Mouse (Mus musculus) lung, postnatal 0 days (tissue): ENCODE results near the gene Cmtm6. TPM values are rescaled to one million over a fixed set of nuclear protein-coding genes. Genes with fewer than 3 reads are reported as not detected.

Source experiments
- ATAC-seq: fragments of 200-750 bp; cut with Nextera tagmentation; 2 replicates; pipeline ENCODE4 v1.8.0; 2017; ENCODE audit warnings: moderate library complexity
- DNase-seq: peaks from one replicate; pipeline ENCODE4 v3.0.0-alpha.2; 2016; ENCODE audit warnings: low spot score
- H3K27ac ChIP-seq: fragments of 300-500 bp; sonication (generic); 2 replicates; pipeline ENCODE4 v1.5.1; 2014; ENCODE audit warnings: antibody characterized with exemption, mild to moderate bottlenecking, low read length, mixed read lengths
- H3K27me3 ChIP-seq: fragments of 300-500 bp; sonication (generic); replicated peaks from 2 replicates; pipeline ENCODE4 v1.6.1; 2014; ENCODE audit warnings: low read length, mixed read lengths; ENCODE audit not compliant: insufficient read depth
- H3K36me3 ChIP-seq: fragments of 300-500 bp; sonication (generic); 2 replicates; pipeline ENCODE4 v1.6.1; 2014; ENCODE audit warnings: low read length, mixed read lengths; ENCODE audit not compliant: insufficient read depth
- H3K4me1 ChIP-seq: fragments of 300-500 bp; sonication (generic); 2 replicates; pipeline ENCODE4 v1.6.1; 2014; ENCODE audit warnings: antibody characterized with exemption, low read depth, low read length, mixed read lengths; ENCODE audit not compliant: insufficient read depth
- H3K4me2 ChIP-seq: fragments of 300-500 bp; sonication (generic); replicated peaks from 2 replicates; pipeline ENCODE4 v1.6.1; 2014; ENCODE audit warnings: low read depth, mild to moderate bottlenecking, low read length, moderate library complexity, mixed read lengths
- H3K4me3 ChIP-seq: fragments of 300-500 bp; sonication (generic); 2 replicates; pipeline ENCODE4 v1.5.1; 2014; ENCODE audit warnings: low read depth, low read length
- H3K9ac ChIP-seq: fragments of 300-500 bp; sonication (generic); replicated peaks from 2 replicates; pipeline ENCODE4 v1.6.1; 2014; ENCODE audit warnings: low read depth, mild to moderate bottlenecking
- H3K9me3 ChIP-seq: fragments of 300-500 bp; sonication (generic); 2 replicates; pipeline ENCODE4 v1.6.1; 2016; ENCODE audit warnings: low read length, mixed read lengths
- CTCF ChIP-seq: IDR thresholded peaks from 2 replicates; pipeline ENCODE4 v1.5.1; 2016; ENCODE audit warnings: antibody characterized with exemption, mild to moderate bottlenecking
- EP300 ChIP-seq: IDR thresholded peaks from 2 replicates; pipeline ENCODE4 v1.6.1; 2016; ENCODE audit warnings: antibody characterized with exemption, mild to moderate bottlenecking, control low read depth
- WGBS: fragments of 180-500 bp; shearing (Covaris S2); extraction: QIAGEN DNeasy Blood & Tissue Kit; methylation state at CpG from one replicate; pipeline ENCODE4 v1.1.7; 2014; 5-methylcytosine and 5-hydroxymethylcytosine counted together
- polyA plus RNA-seq: library from polyadenylated mRNA; unstranded; fragments of >200 nt; fragmentation: Nextera tagmentation; extraction: Ambion mirVana; gene quantifications from 2 replicates; pipeline ENCODE4 v1.2.1, GENCODE M21; 2015

Cmtm6 gene
- polyA plus RNA-seq, 1 experiment from 2014 or later: 85.5 TPM

DNA sequence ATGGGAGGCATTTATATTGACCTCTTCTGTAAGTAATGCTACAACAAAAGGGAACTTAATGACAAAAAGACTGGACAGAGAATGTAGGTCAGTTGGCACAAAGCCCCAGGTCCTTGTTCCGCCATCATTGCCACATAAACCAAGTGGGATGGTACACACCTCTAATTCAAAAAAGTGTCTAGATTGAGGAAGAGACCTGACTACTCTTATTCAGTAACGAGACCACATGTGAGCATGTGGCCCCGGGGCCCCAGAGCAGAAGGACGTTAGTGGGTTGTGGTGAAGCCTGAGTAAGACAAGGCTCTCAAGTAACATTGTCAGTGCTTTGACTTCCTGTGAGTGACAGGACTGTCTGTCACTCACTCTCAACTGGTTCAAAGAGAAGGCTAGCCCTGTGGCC lies 39.3 kb downstream of the Cmtm6 start:
- whole genome bisulfite sequencing: 84% methylated on average over 4 of the region's 4 CpGs
- no peak overlapping the region for H3K4me3 ChIP-seq
- H3K27ac ChIP-seq: no peak overlapping the region
- ATAC-seq: 0 out of 2 replicates have a peak, but pooled peaks have one; percentile 27
- H3K4me2 ChIP-seq: no peak overlapping the region
- no peaks in the 10 kb centered on the region for H3K27me3 ChIP-seq
- no peaks in the 10 kb centered on the region for H3K36me3 ChIP-seq
- H3K9ac ChIP-seq: no peak overlapping the region
- no peaks in the 10 kb centered on the region for H3K9me3 ChIP-seq
- TF ChIP-seq CTCF (no peak), EP300 (no peak)
- peak; percentile 39 for DNase-seq
- H3K4me1 ChIP-seq: peaks cover 3% of the 10 kb centered on the region; the same call in 1 of the 2 replicates

- no peak for ATAC-seq
- no peak for DNase-seq
- no peak overlapping the region for H3K27ac ChIP-seq
- no peak overlapping the region for H3K9ac ChIP-seq
- no peaks in the 10 kb centered on the region for H3K9me3 ChIP-seq
- H3K27me3 ChIP-seq: no peaks in the 10 kb centered on the region
- H3K36me3 ChIP-seq: no peaks in the 10 kb centered on the region
- peaks cover 7% of the 10 kb centered on the region; the same call in 1 of the 2 replicates for H3K4me1 ChIP-seq
- no peak overlapping the region for H3K4me3 ChIP-seq
- TF ChIP-seq CTCF (no peak), EP300 (no peak)
- H3K4me2 ChIP-seq: no peak overlapping the region
- WGBS: 88% methylated on average over 7 of the region's 7 CpGs
Measured at GRCm38 (mm10) chr9:114771565-114771964, 40.6 kb downstream of the Cmtm6 start.

GRCm38 (mm10) chr9:114774629-114775028 lies 43.7 kb downstream of the Cmtm6 start:
- H3K27ac ChIP-seq: no peak overlapping the region
- no peak for TF ChIP-seq EP300
- TF ChIP-seq CTCF: no peak

DNA sequence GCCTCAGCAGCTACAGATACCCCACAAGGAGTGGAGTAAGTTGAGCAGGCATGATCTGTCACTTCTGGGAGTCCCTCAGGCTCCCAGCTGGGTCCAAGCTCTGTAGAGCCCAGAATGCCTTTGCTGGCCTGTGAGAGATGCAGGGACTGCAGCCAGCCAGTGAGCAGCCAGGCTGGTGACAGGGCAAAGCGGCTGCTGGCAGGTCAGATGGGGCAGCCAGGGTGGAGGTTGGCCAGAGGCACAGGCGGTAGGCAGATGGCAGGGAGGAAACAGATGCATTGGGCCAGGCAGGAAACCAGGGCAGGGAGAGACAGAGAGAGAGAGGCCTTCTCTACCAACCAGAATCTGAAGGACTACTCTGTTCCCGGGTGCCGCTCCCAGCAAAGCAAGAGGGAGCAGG lies 44.4 kb downstream of the Cmtm6 start:
- no peak overlapping the region for H3K9ac ChIP-seq

More at GRCm38 (mm10) chr9:114774629-114775028, 43.7 kb downstream of the Cmtm6 start:
- no peak for DNase-seq
- WGBS: 57% methylated on average over 6 of the region's 6 CpGs
- H3K4me2 ChIP-seq: no peak overlapping the region
- no peaks in the 10 kb centered on the region for H3K9me3 ChIP-seq
- H3K36me3 ChIP-seq: no peaks in the 10 kb centered on the region
- H3K9ac ChIP-seq: no peak overlapping the region
- no peaks in the 10 kb centered on the region for H3K27me3 ChIP-seq
- peaks cover 7% of the 10 kb centered on the region; the same call in 1 of the 2 replicates for H3K4me1 ChIP-seq
- no peak overlapping the region for H3K4me3 ChIP-seq
- ATAC-seq: no peak

GRCm38 (mm10) chr9:114776361-114776760 lies 45.4 kb downstream of the Cmtm6 start:
- Histone ChIP-seq H3K27ac (no peak overlapping the region), H3K36me3 (no peaks in the 10 kb centered on the region), H3K4me3 (no peak overlapping the region), H3K9me3 (no peaks in the 10 kb centered on the region), H3K4me2 (no peak overlapping the region), H3K9ac (no peak overlapping the region), H3K4me1 (peaks cover 11% of the 10 kb centered on the region; the same call in 1 of the 2 replicates), H3K27me3 (no peaks in the 10 kb centered on the region)
- ATAC-seq: no peak
- no peak for DNase-seq
- TF ChIP-seq CTCF: no peak
- TF ChIP-seq EP300: no peak
- 82% methylated on average over 3 of the region's 3 CpGs for WGBS

More for the DNA sequence above, 44.4 kb downstream of the Cmtm6 start:
- Histone ChIP-seq H3K27ac (no peak overlapping the region), H3K27me3 (no peaks in the 10 kb centered on the region), H3K4me1 (peaks cover 7% of the 10 kb centered on the region; the same call in 1 of the 2 replicates), H3K4me3 (no peak overlapping the region), H3K36me3 (no peaks in the 10 kb centered on the region), H3K4me2 (no peak overlapping the region), H3K9me3 (no peaks in the 10 kb centered on the region)
- TF ChIP-seq EP300 (no peak), CTCF (no peak)
- WGBS: 53% methylated on average over 4 of the region's 4 CpGs
- DNase-seq (no peak), ATAC-seq (peak; percentile 32; the same call in 1 of the 2 replicates)

DNA sequence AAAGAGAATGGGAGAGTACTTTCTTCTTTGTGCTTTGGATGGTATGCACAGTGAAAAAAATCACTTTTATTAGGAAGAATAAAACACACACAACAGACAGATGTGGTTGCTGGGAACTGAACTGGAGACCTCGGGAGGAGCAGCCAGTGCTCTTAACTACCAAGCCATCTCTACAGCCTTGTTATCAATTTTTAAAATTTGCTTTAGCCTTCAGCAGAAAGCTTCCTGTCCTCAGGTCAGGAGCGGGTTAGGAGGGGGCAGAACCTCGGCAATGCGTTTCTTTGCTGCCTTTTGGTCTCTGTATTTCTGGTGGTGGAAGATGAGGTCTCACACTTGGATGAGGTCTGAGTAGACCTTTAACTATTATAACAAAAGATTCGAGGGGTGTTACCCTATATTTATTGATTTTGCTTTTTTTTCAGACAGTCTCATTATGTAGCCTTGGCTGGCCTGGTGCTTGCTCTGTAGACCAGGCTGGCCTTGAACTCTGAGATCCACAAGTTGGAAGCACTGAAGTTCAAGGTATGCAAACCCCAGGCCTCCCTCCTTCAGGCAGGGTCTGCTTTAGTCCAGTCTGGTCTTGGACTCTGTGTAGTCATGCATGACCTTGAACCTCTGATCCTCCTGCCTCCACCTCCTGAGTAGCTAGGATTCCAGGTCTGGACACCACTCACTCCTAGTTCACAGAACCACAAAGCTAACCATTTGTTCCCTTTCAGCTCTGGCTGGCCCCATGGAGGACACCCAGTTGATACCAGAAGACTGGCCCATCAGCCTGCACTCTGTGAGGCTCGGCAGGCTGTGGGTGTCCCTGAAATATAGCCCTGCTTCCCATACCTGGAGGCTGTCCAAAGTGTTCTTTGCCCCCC lies 46.5 kb downstream of the Cmtm6 start:
- no peak for TF ChIP-seq EP300
- no peak for TF ChIP-seq CTCF
- ATAC-seq (no peak), DNase-seq (no peak)
- no peaks in the 10 kb centered on the region for H3K36me3 ChIP-seq
- H3K4me3 ChIP-seq: no peak overlapping the region
- no peaks in the 10 kb centered on the region for H3K27me3 ChIP-seq
- no peak overlapping the region for H3K27ac ChIP-seq
- no peaks in the 10 kb centered on the region for H3K9me3 ChIP-seq
- H3K9ac ChIP-seq: no peak overlapping the region
- no peak overlapping the region for H3K4me2 ChIP-seq
- 60% methylated on average over 6 of the region's 6 CpGs for WGBS
- H3K4me1 ChIP-seq: peaks cover 11% of the 10 kb centered on the region; the same call in 1 of the 2 replicates
